Mouse (Mus musculus) limb, embryonic 12.5 days (tissue): ENCODE data around the gene Safb. TPM values are rescaled to one million over a fixed set of nuclear protein-coding genes. Genes with fewer than 3 reads are reported as not detected.
"Not testable (repeated sequence)": the region's sequence is repeated elsewhere in the genome, so short reads cannot be mapped to it uniquely, and the experiment has no call there.

Experiments
- ATAC-seq: fragments of 200-750 bp; cut with Nextera tagmentation; 2 replicates; pipeline ENCODE4 v1.8.0; 2017; ENCODE audit warnings: low read depth, moderate TSS enrichment; ENCODE audit not compliant: insufficient number of reproducible peaks, insufficient read depth, low FRiP score, low TSS enrichment
- H3K27ac ChIP-seq: fragments of 300-500 bp; sonication (generic); 2 replicates; pipeline ENCODE4 v1.5.1; 2016; ENCODE audit warnings: mild to moderate bottlenecking, moderate library complexity
- H3K27me3 ChIP-seq: fragments of 300-500 bp; sonication (generic); 2 replicates; pipeline ENCODE4 v1.6.1; 2016; ENCODE audit warnings: mild to moderate bottlenecking, moderate library complexity
- H3K36me3 ChIP-seq: fragments of 300-500 bp; sonication (generic); 2 replicates; pipeline ENCODE4 v1.6.1; 2016; ENCODE audit warnings: mild to moderate bottlenecking, moderate library complexity
- H3K4me1 ChIP-seq: fragments of 300-500 bp; sonication (generic); replicated peaks from 2 replicates; pipeline ENCODE4 v1.6.1; 2016
- H3K4me2 ChIP-seq: fragments of 300-500 bp; sonication (generic); 2 replicates; pipeline ENCODE4 v1.6.1; 2016; ENCODE audit warnings: mild to moderate bottlenecking, moderate library complexity
- H3K4me3 ChIP-seq: fragments of 300-500 bp; sonication (generic); replicated peaks from 2 replicates; pipeline ENCODE4 v1.5.1; 2016; ENCODE audit warnings: mild to moderate bottlenecking
- H3K9ac ChIP-seq: fragments of 300-500 bp; sonication (generic); replicated peaks from 2 replicates; pipeline ENCODE4 v1.6.1; 2016; ENCODE audit warnings: mild to moderate bottlenecking, moderate library complexity
- H3K9me3 ChIP-seq: fragments of 300-500 bp; sonication (generic); 2 replicates; pipeline ENCODE4 v1.6.1; 2016; ENCODE audit warnings: mild to moderate bottlenecking, moderate library complexity
- WGBS: fragments of 180-500 bp; shearing (Covaris S2); methylation state at CpG from one replicate; pipeline ENCODE4 v1.1.7; 2016; 5-methylcytosine and 5-hydroxymethylcytosine counted together
- polyA plus RNA-seq: library from polyadenylated mRNA; unstranded; fragments of >200 nt; fragmentation: Nextera tagmentation; extraction: Ambion mirVana; gene quantifications from 2 replicates; pipeline ENCODE4 v1.2.1, GENCODE M21; 2016

Safb gene
- polyA plus RNA-seq, 1 experiment from 2014 or later: 151 TPM

- H3K4me2 ChIP-seq: peak within 1 kb of the TSS; percentile 86
- peaks cover 19% of the 10 kb centered on the region for H3K4me1 ChIP-seq
- peak; percentile 88 for ATAC-seq
- H3K27me3 ChIP-seq: no peaks in the 10 kb centered on the region
- peak within 1 kb of the TSS; percentile 94 for H3K4me3 ChIP-seq
- H3K9ac ChIP-seq: peak within 1 kb of the TSS; percentile 90
- no peaks in the 10 kb centered on the region for H3K9me3 ChIP-seq
- peak within 1 kb of the TSS; percentile 88 for H3K27ac ChIP-seq
- H3K36me3 ChIP-seq: peaks cover 27% of the 10 kb centered on the region
- 0% methylated on average over 47 of the region's 51 CpGs for WGBS
Measured at GRCm38 (mm10) chr17:56626754-56627470, 42.3 kb downstream of the Safb start, which contains the start of gene Lonp1. Gene Lonp1 (minus strand): TSS chr17:56626887.

GRCm38 (mm10) chr17:56627530-56628277 is 43.1 kb downstream of the Safb start, which contains the start of gene Catsperd:
Gene Catsperd (plus strand): TSS chr17:56628143.
- H3K4me3 ChIP-seq: peak within 1 kb of the TSS; percentile 94
- peak; percentile 18; the same call in 1 of the 2 replicates for ATAC-seq
- H3K4me2 ChIP-seq: peak within 1 kb of the TSS; percentile 86
- H3K36me3 ChIP-seq: peaks cover 19% of the 10 kb centered on the region
- WGBS: 8% methylated on average over 26 of the region's 26 CpGs
- H3K27me3 ChIP-seq: no peaks in the 10 kb centered on the region
- peaks cover 19% of the 10 kb centered on the region for H3K4me1 ChIP-seq
- peak within 1 kb of the TSS; percentile 88 for H3K27ac ChIP-seq
- H3K9ac ChIP-seq: peak within 1 kb of the TSS; percentile 45
- H3K9me3 ChIP-seq: no peaks in the 10 kb centered on the region

GRCm38 (mm10) chr17:56629800-56630781 is 45.5 kb downstream of the Safb start:
- not testable (repeated sequence) for H3K9me3 ChIP-seq, ATAC-seq, H3K36me3 ChIP-seq, H3K9ac ChIP-seq, H3K27me3 ChIP-seq, H3K4me3 ChIP-seq, H3K27ac ChIP-seq, H3K4me2 ChIP-seq
- 90% methylated on average over 27 of the region's 27 CpGs for WGBS
- H3K4me1 ChIP-seq: peaks cover 19% of the 10 kb centered on the region

GRCm38 (mm10) chr17:56631807-56632206 is 47.2 kb downstream of the Safb start:
- no peaks in the 10 kb centered on the region for H3K27me3 ChIP-seq
- no peak for ATAC-seq
- peaks cover 7% of the 10 kb centered on the region; the same call in 1 of the 2 replicates for H3K4me1 ChIP-seq
- 51% methylated on average over 4 of the region's 4 CpGs for WGBS
- no peaks in the 10 kb centered on the region for H3K9me3 ChIP-seq
- no peak overlapping the region for H3K4me2 ChIP-seq
- no peak overlapping the region for H3K9ac ChIP-seq
- no peaks in the 10 kb centered on the region for H3K36me3 ChIP-seq
- H3K27ac ChIP-seq: no peak overlapping the region
- no peak overlapping the region for H3K4me3 ChIP-seq

GRCm38 (mm10) chr17:56634023-56634422 is 49.4 kb downstream of the Safb start:
- H3K27me3 ChIP-seq: no peaks in the 10 kb centered on the region
- no peak overlapping the region for H3K27ac ChIP-seq
- no peak for ATAC-seq
- 87% methylated on average over 6 of the region's 6 CpGs for whole genome bisulfite sequencing
- H3K9ac ChIP-seq: no peak overlapping the region
- H3K9me3 ChIP-seq: no peaks in the 10 kb centered on the region
- no peak overlapping the region for H3K4me3 ChIP-seq
- H3K4me2 ChIP-seq: no peak overlapping the region
- H3K4me1 ChIP-seq: no peaks in the 10 kb centered on the region
- H3K36me3 ChIP-seq: no peaks in the 10 kb centered on the region

GRCm38 (mm10) chr17:56643237-56643636 is 58.6 kb downstream of the Safb start:
- ATAC-seq: no peak
- Histone ChIP-seq H3K4me2 (no peak overlapping the region), H3K9me3 (no peaks in the 10 kb centered on the region), H3K36me3 (no peaks in the 10 kb centered on the region), H3K4me3 (no peak overlapping the region), H3K4me1 (no peaks in the 10 kb centered on the region), H3K27ac (no peak overlapping the region), H3K27me3 (no peaks in the 10 kb centered on the region), H3K9ac (no peak overlapping the region)
- WGBS: 85% methylated on average over 4 of the region's 4 CpGs

- no peak overlapping the region for H3K4me2 ChIP-seq
- H3K4me3 ChIP-seq: no peak overlapping the region
- WGBS: 76% methylated on average over 9 of the region's 13 CpGs
- no peaks in the 10 kb centered on the region for H3K4me1 ChIP-seq
- H3K36me3 ChIP-seq: no peaks in the 10 kb centered on the region
- H3K9me3 ChIP-seq: no peaks in the 10 kb centered on the region
- H3K27me3 ChIP-seq: no peaks in the 10 kb centered on the region
- H3K27ac ChIP-seq: no peak overlapping the region
- no peak overlapping the region for H3K9ac ChIP-seq
- ATAC-seq: no peak
Measured at GRCm38 (mm10) chr17:56647546-56647945, 62.9 kb downstream of the Safb start.

- Histone ChIP-seq H3K4me2 (no peak overlapping the region), H3K9me3 (no peaks in the 10 kb centered on the region), H3K4me1 (no peaks in the 10 kb centered on the region), H3K36me3 (no peaks in the 10 kb centered on the region), H3K27ac (no peak overlapping the region), H3K27me3 (no peaks in the 10 kb centered on the region), H3K4me3 (no peak overlapping the region), H3K9ac (no peak overlapping the region)
- WGBS: 31% methylated on average over 10 of the region's 10 CpGs
- ATAC-seq: no peak
Measured at GRCm38 (mm10) chr17:56651801-56652200, 67.2 kb downstream of the Safb start.

GRCm38 (mm10) chr17:56654771-56655170 is 70.1 kb downstream of the Safb start:
- 83% methylated on average over 2 of the region's 2 CpGs for WGBS
- no peaks in the 10 kb centered on the region for H3K27me3 ChIP-seq
- no peak overlapping the region for H3K9ac ChIP-seq
- no peak overlapping the region for H3K4me2 ChIP-seq
- H3K9me3 ChIP-seq: no peaks in the 10 kb centered on the region
- no peaks in the 10 kb centered on the region for H3K36me3 ChIP-seq
- no peak for ATAC-seq
- H3K4me1 ChIP-seq: no peaks in the 10 kb centered on the region
- H3K4me3 ChIP-seq: no peak overlapping the region
- H3K27ac ChIP-seq: no peak overlapping the region

- H3K4me1 ChIP-seq: no peaks in the 10 kb centered on the region
- WGBS: 87% methylated on average over 3 of the region's 3 CpGs
- no peak overlapping the region for H3K4me2 ChIP-seq
- H3K27me3 ChIP-seq: no peaks in the 10 kb centered on the region
- no peaks in the 10 kb centered on the region for H3K9me3 ChIP-seq
- ATAC-seq: no peak
- no peaks in the 10 kb centered on the region for H3K36me3 ChIP-seq
- H3K4me3 ChIP-seq: no peak overlapping the region
- H3K27ac ChIP-seq: no peak overlapping the region
- no peak overlapping the region for H3K9ac ChIP-seq
Measured at GRCm38 (mm10) chr17:56655311-56655710, 70.7 kb downstream of the Safb start.
